Mouse (Mus musculus) CH12.LX (cell line): ENCODE measurements at regions not wholly inside any gene's neighbourhood (a gene's known extent, or its start where the extent isn't known, plus 50 kb on each side); places are given as distances from the start of the nearest gene placed in this dataset.

ENCODE experiments used
- CTCF ChIP-seq, 2 experiments: IDR thresholded peaks in 1 of 2; conservative IDR thresholded peaks in 1 of 2; 2 replicates each; pipeline ENCODE4 v1.5.1; 2011 to 2012; ENCODE audit warnings: low read depth in 2 of 2, low read length in 2 of 2, improper control_type of control experiment in 1 of 2, inconsistent platforms in 1 of 2, mild to moderate bottlenecking in 1 of 2, moderate library complexity in 1 of 2
- MAFK ChIP-seq: IDR thresholded peaks from 2 replicates; pipeline ENCODE4 v1.6.1; 2011; ENCODE audit warnings: low read length, improper control_type of control experiment; ENCODE audit not compliant: insufficient replicate concordance
- MYC ChIP-seq: IDR thresholded peaks from 2 replicates; pipeline ENCODE4 v1.6.1; 2011; ENCODE audit warnings: low read depth, mild to moderate bottlenecking, improper control_type of control experiment, low read length
- NRF1 ChIP-seq: IDR thresholded peaks from 2 replicates; pipeline ENCODE4 v1.6.1; 2014; ENCODE audit warnings: low read depth, mild to moderate bottlenecking, inconsistent platforms, low read length, improper control_type of control experiment, moderate library complexity
- USF2 ChIP-seq: conservative IDR thresholded peaks from 2 replicates; pipeline ENCODE4 v1.6.1; 2011; ENCODE audit warnings: low read depth, low read length, improper control_type of control experiment
- ZNF384 ChIP-seq: IDR thresholded peaks from 2 replicates; pipeline ENCODE4 v1.6.1; 2012; ENCODE audit warnings: low read depth, low read length, improper control_type of control experiment, inconsistent platforms

DNA sequence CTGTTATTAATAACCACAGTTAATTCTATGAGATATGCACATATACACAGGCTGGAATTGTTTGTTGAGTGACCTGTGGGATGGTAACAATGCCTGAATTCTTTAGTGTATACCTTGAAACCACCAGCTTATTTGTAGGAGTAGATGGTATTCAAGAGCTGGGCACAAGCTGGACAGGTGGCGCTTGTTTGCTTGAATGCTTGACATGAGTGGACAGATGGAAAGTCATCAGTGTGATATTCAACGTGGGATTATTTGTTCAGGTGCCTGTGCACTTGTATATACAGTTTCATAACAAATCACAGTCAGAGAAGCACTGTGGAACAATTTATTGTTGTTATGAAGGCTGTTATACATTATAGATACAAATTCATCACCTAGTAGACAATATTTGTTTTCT is 245.5 kb upstream of the Tmprss15 start:
- TF ChIP-seq MYC (no peak), CTCF (conservative IDR thresholded peaks at IDR 0.05 in 1 of 2, IDR thresholded peaks at IDR 0.05 in 1 of 2; ENCODE audit: low read depth in 2 of 2, low read length in 2 of 2) (no peak), MAFK (no peak), NRF1 (no peak), ZNF384 (no peak), USF2 (no peak)
